Mouse (Mus musculus) liver, embryonic 14.5 days (tissue): Measurements from ENCODE around the gene BC030500. TPM values are rescaled to one million over a fixed set of nuclear protein-coding genes. Genes with fewer than 3 reads are reported as not detected.

Experiments
- ATAC-seq: fragments of 200-750 bp; cut with Nextera tagmentation; 2 replicates; pipeline ENCODE4 v1.8.0; 2017; ENCODE audit warnings: moderate number of reproducible peaks, mild to moderate bottlenecking, moderate library complexity; ENCODE audit not compliant: insufficient read depth
- DNase-seq, 3 experiments: peaks; one replicate each; pipeline ENCODE4 v3.0.0-alpha.2; 2012 to 2013; ENCODE audit warnings: low read depth in 3 of 3, low spot score in 3 of 3
- H3K27ac ChIP-seq: fragments of 300-500 bp; sonication (generic); 2 replicates; pipeline ENCODE4 v1.5.1; 2014; ENCODE audit warnings: moderate library complexity, mild to moderate bottlenecking, control low read depth, inconsistent platforms
- H3K27me3 ChIP-seq: fragments of 300-500 bp; sonication (generic); 2 replicates; pipeline ENCODE4 v1.6.1; 2014; ENCODE audit warnings: mild to moderate bottlenecking, low read length, moderate library complexity; ENCODE audit not compliant: control insufficient read depth, insufficient read depth
- H3K36me3 ChIP-seq: fragments of 300-500 bp; sonication (generic); replicated peaks from 2 replicates; pipeline ENCODE4 v1.6.1; 2014; ENCODE audit warnings: low read depth; ENCODE audit not compliant: control insufficient read depth, insufficient read depth
- H3K4me1 ChIP-seq, 2 experiments: fragments of 200-500 bp in 1 of 2; fragments of 300-500 bp in 1 of 2; sonication (generic) in 1 of 2; replicated peaks; 2 replicates each; pipeline ENCODE4 v1.6.1; 2012 to 2014; ENCODE audit warnings: antibody characterized with exemption in 1 of 2, inconsistent platforms in 1 of 2, low read length in 1 of 2; ENCODE audit not compliant: control insufficient read depth in 2 of 2, insufficient read depth in 2 of 2
- H3K4me2 ChIP-seq: fragments of 300-500 bp; sonication (generic); 2 replicates; pipeline ENCODE4 v1.6.1; 2014; ENCODE audit warnings: low read depth, mild to moderate bottlenecking, control low read depth, moderate library complexity
- H3K4me3 ChIP-seq, 2 experiments: fragments of 200-500 bp in 1 of 2; fragments of 300-500 bp in 1 of 2; sonication (generic) in 1 of 2; 2 replicates each; pipeline ENCODE4 v1.5.1; 2012 to 2014; ENCODE audit warnings: low read depth in 2 of 2, low read length in 2 of 2, mild to moderate bottlenecking in 2 of 2, control low read depth in 1 of 2, inconsistent platforms in 1 of 2, moderate library complexity in 1 of 2; ENCODE audit not compliant: insufficient read depth in 1 of 2
- H3K9ac ChIP-seq: fragments of 300-500 bp; sonication (generic); replicated peaks from 2 replicates; pipeline ENCODE4 v1.6.1; 2014; ENCODE audit warnings: mild to moderate bottlenecking, control low read depth, moderate library complexity
- H3K9me3 ChIP-seq: fragments of 300-500 bp; sonication (generic); 2 replicates; pipeline ENCODE4 v1.6.1; 2016; ENCODE audit warnings: low read length, mixed read lengths; ENCODE audit not compliant: control insufficient read depth
- CTCF ChIP-seq: IDR thresholded peaks from 2 replicates; pipeline ENCODE4 v1.5.1; 2016; ENCODE audit warnings: antibody characterized with exemption, low read depth, control low read depth
- EP300 ChIP-seq: IDR thresholded peaks from 2 replicates; pipeline ENCODE4 v1.6.1; 2016; ENCODE audit warnings: antibody characterized with exemption, low read depth
- WGBS: fragments of 180-500 bp; shearing (Covaris S2); extraction: QIAGEN DNeasy Blood & Tissue Kit; methylation state at CpG from one replicate; pipeline ENCODE4 v1.1.7; 2014; ENCODE audit not compliant: insufficient replicate concordance; 5-methylcytosine and 5-hydroxymethylcytosine counted together
- polyA plus RNA-seq, 2 experiments: library from polyadenylated mRNA; depleted of rRNA in 1 of 2; stranded (reverse) in 1 of 2; unstranded in 1 of 2; fragments of >200 nt; fragmentation: Nextera tagmentation in 1 of 2; extraction: Ambion mirVana in 1 of 2; gene quantifications; 2 replicates each; pipeline versions ENCODE4 v1.2.1 to v1.2.3; 2012 to 2014

Gene BC030500
- polyA plus RNA-seq, 2 experiments = not detected

DNA sequence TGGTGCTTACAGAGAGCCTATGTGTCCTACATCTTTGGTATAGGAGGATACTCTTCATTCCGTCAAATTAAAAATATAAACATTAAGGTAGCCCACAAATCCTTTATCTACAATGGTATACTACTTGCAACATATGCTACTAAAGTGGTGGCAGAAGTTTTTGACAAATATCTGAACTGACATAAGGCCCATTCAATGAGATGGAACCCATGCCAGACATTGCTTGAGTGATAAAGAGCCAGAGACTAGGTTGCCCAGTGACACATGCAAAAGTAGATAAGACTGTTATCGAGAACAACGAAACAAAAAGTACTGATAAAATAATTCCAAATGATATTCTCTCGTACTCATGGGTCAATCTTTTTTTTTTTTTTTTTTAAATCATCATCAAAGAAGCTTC, 32.2 kb downstream of the BC030500 start:
- TF ChIP-seq CTCF = no peak
- no peak for TF ChIP-seq EP300
- DNase-seq (no peak), ATAC-seq (no peak)
- Histone ChIP-seq H3K27ac (no peak overlapping the region), H3K36me3 (no peaks in the 10 kb centered on the region), H3K4me1 (no peaks in the 10 kb centered on the region), H3K4me3 (no peak overlapping the region), H3K9me3 (no peaks in the 10 kb centered on the region), H3K9ac (no peak overlapping the region), H3K4me2 (no peak overlapping the region), H3K27me3 (no peaks in the 10 kb centered on the region)
- WGBS = 66% methylated on average over 4 of the region's 4 CpGs

DNA sequence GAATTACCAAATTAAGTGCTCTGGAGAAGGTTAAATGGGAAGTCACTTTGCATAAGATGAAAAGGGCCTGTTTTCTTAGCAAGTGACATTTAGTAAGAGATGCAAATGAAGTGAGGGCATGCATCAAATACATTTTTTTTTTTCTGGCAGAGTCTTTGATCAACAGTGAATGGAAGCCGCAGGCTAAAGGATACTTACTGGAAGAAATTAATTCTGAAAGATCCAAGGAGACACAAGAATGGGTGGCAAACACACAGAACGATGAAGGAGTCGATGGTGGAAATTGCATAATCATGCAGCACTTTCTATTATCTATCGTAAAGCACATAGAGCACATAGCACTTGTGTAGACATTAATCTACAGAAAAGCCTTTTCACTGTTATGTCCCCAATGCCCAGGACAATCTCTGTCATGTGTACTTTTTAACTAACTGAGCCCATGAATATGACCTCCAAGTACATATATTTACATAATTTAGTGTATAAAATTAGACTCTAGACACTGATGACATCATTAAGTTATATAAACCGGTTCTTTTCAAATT, 45.7 kb downstream of the BC030500 start:
- ATAC-seq = no peak

More for the DNA sequence above, 45.7 kb downstream of the BC030500 start:
- Histone ChIP-seq H3K4me3 (no peak overlapping the region), H3K9ac (no peak overlapping the region), H3K27me3 (no peaks in the 10 kb centered on the region), H3K9me3 (no peaks in the 10 kb centered on the region), H3K4me1 (no peaks in the 10 kb centered on the region), H3K27ac (no peak overlapping the region), H3K4me2 (no peak overlapping the region), H3K36me3 (no peaks in the 10 kb centered on the region)
- TF ChIP-seq EP300 = no peak
- DNase-seq = no peak
- 69% methylated on average over 5 of the region's 5 CpGs for WGBS

Other genes with a start within 250 kb of the BC030500 start
- 0.01 TPM in 1 of 2 replicates, not detected in the other for gene Galntl6, start 885 bp downstream of the BC030500 start, polyA plus RNA-seq (2012; rRNA removed)
- gene Galntl6, start 885 bp downstream of the BC030500 start, polyA plus RNA-seq (2014; fragmentation: Nextera tagmentation; extraction: Ambion mirVana) = not detected in 2 replicates